Mouse (Mus musculus) neural tube, embryonic 14.5 days (tissue): Measurements from ENCODE around the gene Gas2. TPM values are rescaled to one million over a fixed set of nuclear protein-coding genes. Genes with fewer than 3 reads are reported as not detected.

Source experiments
- ATAC-seq: fragments of 200-750 bp; cut with Nextera tagmentation; 2 replicates; pipeline ENCODE4 v1.8.0; 2017; ENCODE audit warnings: low read depth, mild to moderate bottlenecking, moderate TSS enrichment, moderate library complexity
- H3K27ac ChIP-seq: fragments of 300-500 bp; sonication (generic); 2 replicates; pipeline ENCODE4 v1.5.1; 2014; ENCODE audit warnings: low read depth, mild to moderate bottlenecking, control low read depth, low read length, moderate library complexity, mixed read lengths
- H3K27me3 ChIP-seq: fragments of 300-500 bp; sonication (generic); 2 replicates; pipeline ENCODE4 v1.6.1; 2014; ENCODE audit warnings: low read length; ENCODE audit not compliant: control insufficient read depth, insufficient read depth
- H3K36me3 ChIP-seq: fragments of 300-500 bp; sonication (generic); 2 replicates; pipeline ENCODE4 v1.6.1; 2014; ENCODE audit warnings: low read length, mixed read lengths; ENCODE audit not compliant: control insufficient read depth, insufficient read depth
- H3K4me1 ChIP-seq: fragments of 300-500 bp; sonication (generic); 2 replicates; pipeline ENCODE4 v1.6.1; 2014; ENCODE audit warnings: low read length; ENCODE audit not compliant: control insufficient read depth, insufficient read depth
- H3K4me2 ChIP-seq: fragments of 300-500 bp; sonication (generic); 2 replicates; pipeline ENCODE4 v1.6.1; 2014; ENCODE audit warnings: mild to moderate bottlenecking, low read depth, low read length, control low read depth
- H3K4me3 ChIP-seq: fragments of 300-500 bp; sonication (generic); 2 replicates; pipeline ENCODE4 v1.5.1; 2014; ENCODE audit warnings: low read depth, low read length, control low read depth, mixed read lengths
- H3K9ac ChIP-seq: fragments of 300-500 bp; sonication (generic); replicated peaks from 2 replicates; pipeline ENCODE4 v1.6.1; 2014; ENCODE audit warnings: low read depth, mild to moderate bottlenecking, control low read depth, low read length, mixed read lengths
- H3K9me3 ChIP-seq: fragments of 300-500 bp; sonication (generic); 2 replicates; pipeline ENCODE4 v1.6.1; 2016; ENCODE audit warnings: low read length; ENCODE audit not compliant: control insufficient read depth
- WGBS: fragments of 180-500 bp; shearing (Covaris S2); extraction: QIAGEN DNeasy Blood & Tissue Kit; methylation state at CpG from one replicate; pipeline ENCODE4 v1.1.7; 2014; 5-methylcytosine and 5-hydroxymethylcytosine counted together
- polyA plus RNA-seq: library from polyadenylated mRNA; unstranded; fragments of >200 nt; fragmentation: Nextera tagmentation; extraction: Ambion mirVana; gene quantifications from 2 replicates; pipeline ENCODE4 v1.2.1, GENCODE M21; 2014

The Gas2 gene
- polyA plus RNA-seq, 1 experiment from 2014 or later, result 19.9 TPM

- Histone ChIP-seq H3K4me3 (no peak overlapping the region), H3K27me3 (no peaks in the 10 kb centered on the region), H3K27ac (no peak overlapping the region), H3K36me3 (no peaks in the 10 kb centered on the region), H3K4me2 (no peak overlapping the region), H3K9me3 (no peaks in the 10 kb centered on the region), H3K9ac (no peak overlapping the region), H3K4me1 (no peaks in the 10 kb centered on the region)
- 83% methylated on average over 4 of the region's 4 CpGs for WGBS
- ATAC-seq, result no peak
Observed at GRCm38 (mm10) chr7:51894133-51894801, 32.5 kb downstream of the Gas2 start.

- Histone ChIP-seq H3K4me3 (no peak overlapping the region), H3K36me3 (no peaks in the 10 kb centered on the region), H3K4me2 (no peak overlapping the region), H3K9me3 (no peaks in the 10 kb centered on the region), H3K27me3 (no peaks in the 10 kb centered on the region), H3K27ac (no peak overlapping the region), H3K4me1 (no peaks in the 10 kb centered on the region), H3K9ac (no peak overlapping the region)
- ATAC-seq, result no peak
- 67% methylated on average over 2 of the region's 2 CpGs for WGBS
Observed at GRCm38 (mm10) chr7:51894939-51895338, 33.1 kb downstream of the Gas2 start.

- ATAC-seq, result no peak
- no peak overlapping the region for H3K4me3 ChIP-seq
- no peak overlapping the region for H3K9ac ChIP-seq
- WGBS, result 73% methylated on average over 6 of the region's 6 CpGs
- H3K27me3 ChIP-seq, result no peaks in the 10 kb centered on the region
- no peaks in the 10 kb centered on the region for H3K4me1 ChIP-seq
- H3K36me3 ChIP-seq, result no peaks in the 10 kb centered on the region
- no peak overlapping the region for H3K4me2 ChIP-seq
- H3K9me3 ChIP-seq, result no peaks in the 10 kb centered on the region
- H3K27ac ChIP-seq, result no peak overlapping the region
Observed at GRCm38 (mm10) chr7:51899066-51899465, 37.3 kb downstream of the Gas2 start.

- no peaks in the 10 kb centered on the region for H3K9me3 ChIP-seq
- H3K36me3 ChIP-seq, result no peaks in the 10 kb centered on the region
- no peak overlapping the region for H3K27ac ChIP-seq
- no peak overlapping the region for H3K4me3 ChIP-seq
- no peak; the same call in 1 of the 2 replicates for ATAC-seq
- 92% methylated on average over 3 of the region's 3 CpGs for WGBS
- H3K27me3 ChIP-seq, result no peaks in the 10 kb centered on the region
- H3K4me2 ChIP-seq, result no peak overlapping the region
- H3K4me1 ChIP-seq, result no peaks in the 10 kb centered on the region
- no peak overlapping the region for H3K9ac ChIP-seq
Observed at GRCm38 (mm10) chr7:51913292-51914050, 51.7 kb downstream of the Gas2 start.

- Histone ChIP-seq H3K36me3 (no peaks in the 10 kb centered on the region), H3K9ac (no peak overlapping the region), H3K27me3 (no peaks in the 10 kb centered on the region), H3K4me2 (no peak overlapping the region), H3K9me3 (no peaks in the 10 kb centered on the region), H3K4me1 (no peaks in the 10 kb centered on the region), H3K27ac (no peak overlapping the region), H3K4me3 (no peak overlapping the region)
- 31% methylated on average over 2 of the region's 2 CpGs for WGBS
- ATAC-seq, result no peak
Observed at GRCm38 (mm10) chr7:51914132-51914531, 52.3 kb downstream of the Gas2 start.

- no peaks in the 10 kb centered on the region for H3K36me3 ChIP-seq
- ATAC-seq, result peak; percentile 84
- 0 out of 2 replicates have a peak overlapping the region, but pooled peaks have one; percentile 12 for H3K9ac ChIP-seq
- peaks cover 11% of the 10 kb centered on the region; the same call in 1 of the 2 replicates for H3K4me1 ChIP-seq
- 0 out of 2 replicates have a peak overlapping the region, but pooled peaks have one; percentile 16 for H3K4me2 ChIP-seq
- no peak overlapping the region for H3K4me3 ChIP-seq
- H3K27me3 ChIP-seq, result no peaks in the 10 kb centered on the region
- no peaks in the 10 kb centered on the region for H3K9me3 ChIP-seq
- peak overlapping the region; percentile 79 for H3K27ac ChIP-seq
- WGBS, result 9% methylated on average over 10 of the region's 10 CpGs
Observed at GRCm38 (mm10) chr7:51928761-51929519, 67.1 kb downstream of the Gas2 start.

GRCm38 (mm10) chr7:51931217-51931616 lies 69.4 kb downstream of the Gas2 start:
- Histone ChIP-seq H3K36me3 (no peaks in the 10 kb centered on the region), H3K4me3 (no peak overlapping the region), H3K9me3 (no peaks in the 10 kb centered on the region), H3K9ac (no peak overlapping the region), H3K27me3 (no peaks in the 10 kb centered on the region), H3K4me2 (no peak overlapping the region), H3K4me1 (peaks cover 11% of the 10 kb centered on the region; the same call in 1 of the 2 replicates), H3K27ac (no peak overlapping the region)
- 60% methylated on average over 4 of the region's 4 CpGs for WGBS
- no peak for ATAC-seq

GRCm38 (mm10) chr7:51937337-51937736 lies 75.5 kb downstream of the Gas2 start:
- H3K27ac ChIP-seq, result no peak overlapping the region
- no peak overlapping the region for H3K4me3 ChIP-seq
- H3K9me3 ChIP-seq, result no peaks in the 10 kb centered on the region
- no peaks in the 10 kb centered on the region for H3K27me3 ChIP-seq
- no peak for ATAC-seq
- no peak overlapping the region for H3K9ac ChIP-seq
- no peaks in the 10 kb centered on the region for H3K4me1 ChIP-seq
- no peaks in the 10 kb centered on the region for H3K36me3 ChIP-seq
- H3K4me2 ChIP-seq, result no peak overlapping the region
- 96% methylated on average over 1 of the region's 1 CpGs for WGBS

- H3K4me1 ChIP-seq, result no peaks in the 10 kb centered on the region
- no peak overlapping the region for H3K4me3 ChIP-seq
- no peak for ATAC-seq
- no peak overlapping the region for H3K27ac ChIP-seq
- no peak overlapping the region for H3K4me2 ChIP-seq
- H3K36me3 ChIP-seq, result no peaks in the 10 kb centered on the region
- no peak overlapping the region for H3K9ac ChIP-seq
- WGBS, result 69% methylated on average over 2 of the region's 2 CpGs
- no peaks in the 10 kb centered on the region for H3K9me3 ChIP-seq
- no peaks in the 10 kb centered on the region for H3K27me3 ChIP-seq
Observed at GRCm38 (mm10) chr7:51940461-51940860, 78.6 kb downstream of the Gas2 start.
